Mouse (Mus musculus): Measurements from ENCODE around the gene Gm614. TPM values are rescaled to one million over a fixed set of nuclear protein-coding genes. Genes with fewer than 3 reads are reported as not detected.

Gene Gm614
- polyA plus RNA-seq (2015; fragmentation: Nextera tagmentation; extraction: Ambion mirVana): 0.23 TPM in 1 of 2 replicates, not detected in the other

GRCm38 (mm10) chrX:101263892-101264291 lies at the start of gene Gm614:
Gene Gm614, minus strand, starts transcription at chrX:101263992.
- ATAC-seq (replicated peaks; ENCODE audit: low FRiP score): no peak
- H3K9ac ChIP-seq: no peak within 1 kb of the TSS
- 0 out of 2 replicates have a peak, but pooled peaks cover 2% of the 10 kb centered on the region for H3K36me3 ChIP-seq
- no peak within 1 kb of the TSS for H3K4me3 ChIP-seq (replicated peaks)
- no peak within 1 kb of the TSS for H3K27ac ChIP-seq
- H3K4me1 ChIP-seq: peaks cover 29% of the 10 kb centered on the region
- WGBS: 89% methylated on average over 1 of the region's 1 CpGs
- H3K9me3 ChIP-seq (replicated peaks): no peaks in the 10 kb centered on the region
- peaks cover 24% of the 10 kb centered on the region for H3K27me3 ChIP-seq
- H3K4me2 ChIP-seq: no peak within 1 kb of the TSS

- Histone ChIP-seq H3K4me2 (no peak overlapping the region), H3K4me1 (no peaks in the 10 kb centered on the region), H3K9me3 (replicated peaks) (no peaks in the 10 kb centered on the region), H3K4me3 (replicated peaks) (no peak overlapping the region), H3K9ac (no peak overlapping the region), H3K27me3 (peaks cover 50% of the 10 kb centered on the region), H3K27ac (no peak overlapping the region), H3K36me3 (no peaks in the 10 kb centered on the region)
- no peak for ATAC-seq (replicated peaks; ENCODE audit: low FRiP score)
- 76% methylated on average over 5 of the region's 5 CpGs for WGBS
Observed at GRCm38 (mm10) chrX:101309299-101309698, 45.5 kb upstream of the Gm614 start.

GRCm38 (mm10) chrX:101304646-101305045 lies 40.9 kb upstream of the Gm614 start:
- Histone ChIP-seq H3K9me3 (replicated peaks) (no peaks in the 10 kb centered on the region), H3K27ac (no peak overlapping the region), H3K9ac (no peak overlapping the region), H3K27me3 (peaks cover 41% of the 10 kb centered on the region), H3K36me3 (no peaks in the 10 kb centered on the region), H3K4me3 (replicated peaks) (no peak overlapping the region), H3K4me1 (no peaks in the 10 kb centered on the region), H3K4me2 (no peak overlapping the region)
- no peak for ATAC-seq (replicated peaks; ENCODE audit: low FRiP score)
- WGBS: 67% methylated on average over 2 of the region's 2 CpGs

GRCm38 (mm10) chrX:101301654-101302053 lies 37.9 kb upstream of the Gm614 start:
- Histone ChIP-seq H3K27me3 (peaks cover 46% of the 10 kb centered on the region), H3K9ac (no peak overlapping the region), H3K9me3 (replicated peaks) (no peaks in the 10 kb centered on the region), H3K27ac (no peak overlapping the region), H3K4me3 (replicated peaks) (no peak overlapping the region), H3K4me2 (no peak overlapping the region), H3K4me1 (0 out of 2 replicates have a peak, but pooled peaks cover 3% of the 10 kb centered on the region), H3K36me3 (peaks cover 12% of the 10 kb centered on the region; the same call in 1 of the 2 replicates)
- 87% methylated on average over 9 of the region's 9 CpGs for WGBS
- no peak for ATAC-seq (replicated peaks; ENCODE audit: low FRiP score)

GRCm38 (mm10) chrX:101300427-101301030 lies 36.7 kb upstream of the Gm614 start:
- Histone ChIP-seq H3K9ac (no peak overlapping the region), H3K27ac (0 out of 2 replicates have a peak overlapping the region, but pooled peaks have one; percentile 27), H3K36me3 (peaks cover 22% of the 10 kb centered on the region), H3K9me3 (replicated peaks) (no peaks in the 10 kb centered on the region), H3K27me3 (peaks cover 38% of the 10 kb centered on the region), H3K4me3 (replicated peaks) (peak overlapping the region; percentile 38), H3K4me1 (0 out of 2 replicates have a peak, but pooled peaks cover 3% of the 10 kb centered on the region), H3K4me2 (peak overlapping the region; percentile 59)
- ATAC-seq (replicated peaks; ENCODE audit: low FRiP score): no peak
- WGBS: 42% methylated on average over 13 of the region's 13 CpGs

- Histone ChIP-seq H3K9ac (peak overlapping the region; percentile 33; the same call in 1 of the 2 replicates), H3K9me3 (replicated peaks) (no peaks in the 10 kb centered on the region), H3K27ac (no peak overlapping the region), H3K4me2 (peak overlapping the region; percentile 59), H3K4me3 (replicated peaks) (peak overlapping the region; percentile 38), H3K36me3 (peaks cover 30% of the 10 kb centered on the region), H3K4me1 (0 out of 2 replicates have a peak, but pooled peaks cover 3% of the 10 kb centered on the region), H3K27me3 (peaks cover 37% of the 10 kb centered on the region)
- peak; percentile 57 for ATAC-seq (replicated peaks; ENCODE audit: low FRiP score)
- 32% methylated on average over 9 of the region's 13 CpGs for WGBS
Observed at GRCm38 (mm10) chrX:101299473-101300426, 36.0 kb upstream of the Gm614 start.

- H3K4me1 ChIP-seq: 0 out of 2 replicates have a peak, but pooled peaks cover 3% of the 10 kb centered on the region
- peaks cover 39% of the 10 kb centered on the region for H3K27me3 ChIP-seq
- peak within 1 kb of the TSS; percentile 59 for H3K4me2 ChIP-seq
- whole genome bisulfite sequencing: 20% methylated on average over 24 of the region's 24 CpGs
- peak within 1 kb of the TSS; percentile 33; the same call in 1 of the 2 replicates for H3K9ac ChIP-seq
- H3K9me3 ChIP-seq (replicated peaks): no peaks in the 10 kb centered on the region
- H3K4me3 ChIP-seq (replicated peaks): peak within 1 kb of the TSS; percentile 38
- no peak within 1 kb of the TSS for H3K27ac ChIP-seq
- ATAC-seq (replicated peaks; ENCODE audit: low FRiP score): 0 out of 2 replicates have a peak, but pooled peaks have one; percentile 20
- peaks cover 36% of the 10 kb centered on the region for H3K36me3 ChIP-seq
Observed at GRCm38 (mm10) chrX:101299055-101299454, 35.3 kb upstream of the Gm614 start, which contains the start of gene Nlgn3. Gene Nlgn3, plus strand, starts transcription at chrX:101299168.

GRCm38 (mm10) chrX:101290111-101290510 lies 26.3 kb upstream of the Gm614 start:
- no peak overlapping the region for H3K9ac ChIP-seq
- H3K27me3 ChIP-seq: peaks cover 16% of the 10 kb centered on the region; the same call in 1 of the 2 replicates
- H3K4me2 ChIP-seq: no peak overlapping the region
- peaks cover 97% of the 10 kb centered on the region for H3K36me3 ChIP-seq
- H3K4me3 ChIP-seq (replicated peaks): no peak overlapping the region
- H3K27ac ChIP-seq: no peak overlapping the region
- H3K9me3 ChIP-seq (replicated peaks): no peaks in the 10 kb centered on the region
- WGBS: 91% methylated on average over 10 of the region's 10 CpGs
- no peak for ATAC-seq (replicated peaks; ENCODE audit: low FRiP score)
- H3K4me1 ChIP-seq: no peaks in the 10 kb centered on the region

GRCm38 (mm10) chrX:101289037-101289436 lies 25.2 kb upstream of the Gm614 start:
- H3K9ac ChIP-seq: no peak overlapping the region
- H3K4me3 ChIP-seq (replicated peaks): no peak overlapping the region
- peaks cover 12% of the 10 kb centered on the region; the same call in 1 of the 2 replicates for H3K27me3 ChIP-seq
- H3K9me3 ChIP-seq (replicated peaks): no peaks in the 10 kb centered on the region
- 92% methylated on average over 7 of the region's 7 CpGs for WGBS
- no peak overlapping the region for H3K4me2 ChIP-seq
- H3K27ac ChIP-seq: no peak overlapping the region
- no peak for ATAC-seq (replicated peaks; ENCODE audit: low FRiP score)
- peaks cover 97% of the 10 kb centered on the region for H3K36me3 ChIP-seq
- H3K4me1 ChIP-seq: no peaks in the 10 kb centered on the region

GRCm38 (mm10) chrX:101288432-101288831 lies 24.6 kb upstream of the Gm614 start:
- Histone ChIP-seq H3K4me2 (no peak overlapping the region), H3K9ac (no peak overlapping the region), H3K9me3 (replicated peaks) (no peaks in the 10 kb centered on the region), H3K27ac (no peak overlapping the region), H3K27me3 (peaks cover 9% of the 10 kb centered on the region; the same call in 1 of the 2 replicates), H3K4me3 (replicated peaks) (no peak overlapping the region), H3K36me3 (peaks cover 97% of the 10 kb centered on the region), H3K4me1 (no peaks in the 10 kb centered on the region)
- ATAC-seq (replicated peaks; ENCODE audit: low FRiP score): no peak
- 93% methylated on average over 6 of the region's 6 CpGs for WGBS

- peaks cover 96% of the 10 kb centered on the region for H3K36me3 ChIP-seq
- no peaks in the 10 kb centered on the region for H3K9me3 ChIP-seq (replicated peaks)
- H3K4me1 ChIP-seq: no peaks in the 10 kb centered on the region
- no peak overlapping the region for H3K4me3 ChIP-seq (replicated peaks)
- H3K27ac ChIP-seq: no peak overlapping the region
- H3K4me2 ChIP-seq: no peak overlapping the region
- ATAC-seq (replicated peaks; ENCODE audit: low FRiP score): peak; percentile 62; the same call in 1 of the 2 replicates
- no peak overlapping the region for H3K9ac ChIP-seq
- WGBS: 85% methylated on average over 3 of the region's 3 CpGs
- peaks cover 9% of the 10 kb centered on the region; the same call in 1 of the 2 replicates for H3K27me3 ChIP-seq
Observed at GRCm38 (mm10) chrX:101287543-101287942, 23.8 kb upstream of the Gm614 start.
